Mouse (Mus musculus) heart, postnatal 0 days (tissue): ENCODE measurements around the gene Ccdc88c.

ENCODE experiments used
- CTCF ChIP-seq: IDR thresholded peaks from 2 replicates; pipeline ENCODE4 v1.5.1; 2016; ENCODE audit warnings: antibody characterized with exemption, control low read depth, low read depth
- EP300 ChIP-seq: IDR thresholded peaks from 2 replicates; pipeline ENCODE4 v1.6.1; 2016; ENCODE audit warnings: antibody characterized with exemption, low read depth

- no peak for TF ChIP-seq CTCF
- TF ChIP-seq EP300: no peak
Observed at GRCm38 (mm10) chr12:100956825-100957224, 72.0 kb downstream of the Ccdc88c start.
